Mouse (Mus musculus) colon, adult 2 months (tissue): ENCODE measurements around the gene Gm38394. TPM values are rescaled to one million over a fixed set of nuclear protein-coding genes. Genes with fewer than 3 reads are reported as not detected.

Source experiments
- polyA plus RNA-seq: library from polyadenylated mRNA; depleted of rRNA; stranded (reverse); fragments of >200 nt; gene quantifications from 2 replicates; pipeline ENCODE4 v1.2.3, GENCODE M21; 2012; rRNA removed

Gm38394 gene
- 1.7 and 2.6 TPM in 2 replicates for polyA plus RNA-seq

GRCm38 (mm10) chr1:133661203-133661933, at the start of gene Gm38394:
Gm38394 (minus strand) TSS chr1:133661318.

GRCm38 (mm10) chr1:133689897-133690296, 28.8 kb upstream of the Gm38394 start, which contains the start of gene Lax1:
Lax1 (minus strand) TSS chr1:133690108.

GRCm38 (mm10) chr1:133660466-133661202, 484 bp downstream of the Gm38394 start, which contains the start of gene Zbed6:
Zbed6 (minus strand) TSS chr1:133660885.

GRCm38 (mm10) chr1:133609771-133610502, 51.2 kb downstream of the Gm38394 start, which contains the start of gene Snrpe:
Snrpe (minus strand) TSS chr1:133610291.

Other genes with a start within 250 kb of the Gm38394 start
- gene Sox13, start 236.9 kb downstream of the Gm38394 start, polyA plus RNA-seq, result 76.3 and 85.0 TPM in 2 replicates
- 11.7 and 14.2 TPM in 2 replicates for gene Snrpe, start 51.0 kb downstream of the Gm38394 start, polyA plus RNA-seq
- 0.02 and 1.1 TPM in 2 replicates for gene Zbed6, start 433 bp downstream of the Gm38394 start, polyA plus RNA-seq
- gene Lax1, start 28.8 kb upstream of the Gm38394 start, polyA plus RNA-seq, result 3.4 and 4.1 TPM in 2 replicates
- gene Atp2b4, start 139.7 kb upstream of the Gm38394 start, polyA plus RNA-seq, result 17.4 and 20.0 TPM in 2 replicates
- gene Optc, start 246.7 kb upstream of the Gm38394 start, polyA plus RNA-seq, result 11.7 and 15.8 TPM in 2 replicates